Mouse (Mus musculus) CH12.LX (cell line): Measurements from ENCODE around the gene Fbrsl1. TPM values are rescaled to one million over a fixed set of nuclear protein-coding genes. Genes with fewer than 3 reads are reported as not detected.

Source experiments
- DNase-seq: peaks from one replicate; pipeline ENCODE4 v3.0.0-alpha.2; 2013; ENCODE audit errors: extremely low read depth
- H3K27ac ChIP-seq: 2 replicates; pipeline ENCODE4 v1.5.1; 2012; ENCODE audit warnings: low read depth, mild to moderate bottlenecking, control low read depth, moderate library complexity; ENCODE audit not compliant: insufficient read depth
- H3K27me3 ChIP-seq: replicated peaks from 2 replicates; pipeline ENCODE3; 2012; ENCODE audit warnings: inconsistent platforms
- H3K36me3 ChIP-seq, 2 experiments: replicated peaks in 1 of 2; 2 replicates each; pipeline versions ENCODE3 to v1.6.1; 2012; ENCODE audit warnings: inconsistent platforms in 1 of 2, low read length in 1 of 2, mild to moderate bottlenecking in 1 of 2, mixed read lengths in 1 of 2, moderate library complexity in 1 of 2; ENCODE audit not compliant: control insufficient read depth in 1 of 2, insufficient read depth in 1 of 2
- H3K4me1 ChIP-seq, 2 experiments: 2 replicates each; pipeline ENCODE4 v1.6.1; 2012; ENCODE audit warnings: inconsistent platforms in 1 of 2, moderate library complexity in 1 of 2; ENCODE audit not compliant: insufficient read depth in 2 of 2, control insufficient read depth in 1 of 2
- H3K4me2 ChIP-seq: 2 replicates; pipeline ENCODE4 v1.6.1; 2012; ENCODE audit warnings: low read depth, mild to moderate bottlenecking, control low read depth; ENCODE audit not compliant: poor library complexity, insufficient read depth, severe bottlenecking
- H3K4me3 ChIP-seq, 3 experiments: fragments of 150-350 bp in 1 of 3; sonication (generic) in 1 of 3; replicated peaks in 1 of 3; 2 replicates each; pipeline versions ENCODE3 to v1.5.1; 2011 to 2012; ENCODE audit warnings: low read depth in 2 of 3, low read length in 2 of 3, mild to moderate bottlenecking in 2 of 3, moderate library complexity in 2 of 3, control low read depth in 1 of 3, improper control_type of control experiment in 1 of 3, inconsistent platforms in 1 of 3, mixed read lengths in 1 of 3; ENCODE audit not compliant: poor library complexity in 1 of 3
- H3K79me2 ChIP-seq: replicated peaks from 2 replicates; pipeline ENCODE4 v1.6.1; 2012; ENCODE audit warnings: mild to moderate bottlenecking, moderate library complexity; ENCODE audit not compliant: control insufficient read depth, poor library complexity, insufficient read depth, severe bottlenecking; ENCODE audit errors: extremely low read depth
- H3K9ac ChIP-seq: 2 replicates; pipeline ENCODE4 v1.6.1; 2012; ENCODE audit warnings: low read depth, mild to moderate bottlenecking, control low read depth, moderate library complexity; ENCODE audit not compliant: insufficient read depth
- H3K9me3 ChIP-seq: replicated peaks from 2 replicates; pipeline ENCODE3; 2012; ENCODE audit warnings: low read length, inconsistent platforms, mixed read lengths
- BHLHE40 ChIP-seq: IDR thresholded peaks from 2 replicates; pipeline ENCODE4 v1.6.1; 2011; ENCODE audit warnings: mild to moderate bottlenecking, low read depth, low read length, improper control_type of control experiment
- CHD1 ChIP-seq: IDR thresholded peaks from 2 replicates; pipeline ENCODE4 v1.6.1; 2012; ENCODE audit warnings: low read depth, low read length, improper control_type of control experiment, inconsistent platforms
- ELF1 ChIP-seq: IDR thresholded peaks from 2 replicates; pipeline ENCODE4 v1.6.1; 2014; ENCODE audit warnings: low read depth, mild to moderate bottlenecking, inconsistent platforms, low read length, improper control_type of control experiment
- EP300 ChIP-seq: IDR thresholded peaks from 2 replicates; pipeline ENCODE4 v1.6.1; 2011; ENCODE audit warnings: low read length, improper control_type of control experiment
- ETS1 ChIP-seq: conservative IDR thresholded peaks from 2 replicates; pipeline ENCODE4 v1.6.1; 2012; ENCODE audit warnings: low read depth, mild to moderate bottlenecking, inconsistent platforms, low read length, improper control_type of control experiment, moderate library complexity
- GABPA ChIP-seq: IDR thresholded peaks from 2 replicates; pipeline ENCODE4 v1.6.1; 2012; ENCODE audit warnings: low read depth, low read length, improper control_type of control experiment, inconsistent platforms; ENCODE audit not compliant: insufficient replicate concordance
- KAT2A ChIP-seq: IDR thresholded peaks from 2 replicates; pipeline ENCODE4 v1.6.1; 2012; ENCODE audit warnings: low read length, improper control_type of control experiment, inconsistent platforms; ENCODE audit not compliant: insufficient replicate concordance
- MAFK ChIP-seq: IDR thresholded peaks from 2 replicates; pipeline ENCODE4 v1.6.1; 2011; ENCODE audit warnings: low read length, improper control_type of control experiment; ENCODE audit not compliant: insufficient replicate concordance
- MAX ChIP-seq: IDR thresholded peaks from 2 replicates; pipeline ENCODE4 v1.6.1; 2011; ENCODE audit warnings: low read length, improper control_type of control experiment
- MAZ ChIP-seq: IDR thresholded peaks from 2 replicates; pipeline ENCODE4 v1.6.1; 2012; ENCODE audit warnings: low read depth, mild to moderate bottlenecking, inconsistent platforms, low read length, improper control_type of control experiment, moderate library complexity
- MXI1 ChIP-seq: IDR thresholded peaks from 2 replicates; pipeline ENCODE4 v1.6.1; 2011; ENCODE audit warnings: mild to moderate bottlenecking, low read depth, low read length, improper control_type of control experiment
- NELFE ChIP-seq: IDR thresholded peaks from 2 replicates; pipeline ENCODE4 v1.6.1; 2011; ENCODE audit warnings: low read depth, low read length, improper control_type of control experiment
- POLR2A ChIP-seq: IDR thresholded peaks from 2 replicates; pipeline ENCODE4 v1.6.1; 2011; ENCODE audit warnings: low read depth, mild to moderate bottlenecking, improper control_type of control experiment, low read length
- RAD21 ChIP-seq: IDR thresholded peaks from 2 replicates; pipeline ENCODE4 v1.6.1; 2011; ENCODE audit warnings: low read depth, mild to moderate bottlenecking, low read length, improper control_type of control experiment, moderate library complexity
- SMC3 ChIP-seq: IDR thresholded peaks from 2 replicates; pipeline ENCODE4 v1.6.1; 2011; ENCODE audit warnings: low read depth, low read length, improper control_type of control experiment
- TCF12 ChIP-seq: IDR thresholded peaks from 2 replicates; pipeline ENCODE4 v1.6.1; 2014; ENCODE audit warnings: low read depth, mild to moderate bottlenecking, inconsistent platforms, low read length, improper control_type of control experiment
- USF1 ChIP-seq: IDR thresholded peaks from 2 replicates; pipeline ENCODE4 v1.6.1; 2014; ENCODE audit warnings: low read depth, mild to moderate bottlenecking, inconsistent platforms, low read length, improper control_type of control experiment
- USF2 ChIP-seq: conservative IDR thresholded peaks from 2 replicates; pipeline ENCODE4 v1.6.1; 2011; ENCODE audit warnings: low read depth, low read length, improper control_type of control experiment
- ZC3H11A ChIP-seq: IDR thresholded peaks from 2 replicates; pipeline ENCODE4 v1.6.1; 2012; ENCODE audit warnings: low read depth, mild to moderate bottlenecking, inconsistent platforms, low read length, improper control_type of control experiment
- ZNF384 ChIP-seq: IDR thresholded peaks from 2 replicates; pipeline ENCODE4 v1.6.1; 2012; ENCODE audit warnings: low read depth, low read length, improper control_type of control experiment, inconsistent platforms
- dilution Hi-C: fragments of 300-500 bp; cut with MboI; formaldehyde crosslinking; loops from 2 replicates; pipeline ENCODE4 v1.14.3; 2020; ENCODE audit warnings: low sequenced_read_pairs; ENCODE audit not compliant: extremely low pct_unique_long_range_greater_than_20kb, extremely low pct_ligation_motif_present
- in situ Hi-C: fragments of 300-500 bp; cut with MboI; formaldehyde crosslinking; loops from 3 replicates; pipeline ENCODE4 v1.14.3; 2019; ENCODE audit warnings: low sequenced_read_pairs, low pct_ligation_motif_present, low pct_unique_long_range_greater_than_20kb, mixed read lengths
- polyA plus RNA-seq: library from polyadenylated mRNA; unstranded; fragments of >175 nt; gene quantifications from 2 replicates; pipeline ENCODE4 v1.2.1, GENCODE M21; 2012; ENCODE audit warnings: low read depth; ENCODE audit not compliant: insufficient read length
- total RNA-seq, 2 experiments: library from RNA; depleted of rRNA; stranded (reverse); fragments of 300-350 nt in 1 of 2; fragments of >200 nt in 1 of 2; gene quantifications; 2 replicates each; pipeline ENCODE4 v1.2.3; 2012 to 2014

Fbrsl1 gene
- total and polyA plus RNA-seq, 3 experiments, result 3.0 to 32.0 (median 9.8) TPM

DNA sequence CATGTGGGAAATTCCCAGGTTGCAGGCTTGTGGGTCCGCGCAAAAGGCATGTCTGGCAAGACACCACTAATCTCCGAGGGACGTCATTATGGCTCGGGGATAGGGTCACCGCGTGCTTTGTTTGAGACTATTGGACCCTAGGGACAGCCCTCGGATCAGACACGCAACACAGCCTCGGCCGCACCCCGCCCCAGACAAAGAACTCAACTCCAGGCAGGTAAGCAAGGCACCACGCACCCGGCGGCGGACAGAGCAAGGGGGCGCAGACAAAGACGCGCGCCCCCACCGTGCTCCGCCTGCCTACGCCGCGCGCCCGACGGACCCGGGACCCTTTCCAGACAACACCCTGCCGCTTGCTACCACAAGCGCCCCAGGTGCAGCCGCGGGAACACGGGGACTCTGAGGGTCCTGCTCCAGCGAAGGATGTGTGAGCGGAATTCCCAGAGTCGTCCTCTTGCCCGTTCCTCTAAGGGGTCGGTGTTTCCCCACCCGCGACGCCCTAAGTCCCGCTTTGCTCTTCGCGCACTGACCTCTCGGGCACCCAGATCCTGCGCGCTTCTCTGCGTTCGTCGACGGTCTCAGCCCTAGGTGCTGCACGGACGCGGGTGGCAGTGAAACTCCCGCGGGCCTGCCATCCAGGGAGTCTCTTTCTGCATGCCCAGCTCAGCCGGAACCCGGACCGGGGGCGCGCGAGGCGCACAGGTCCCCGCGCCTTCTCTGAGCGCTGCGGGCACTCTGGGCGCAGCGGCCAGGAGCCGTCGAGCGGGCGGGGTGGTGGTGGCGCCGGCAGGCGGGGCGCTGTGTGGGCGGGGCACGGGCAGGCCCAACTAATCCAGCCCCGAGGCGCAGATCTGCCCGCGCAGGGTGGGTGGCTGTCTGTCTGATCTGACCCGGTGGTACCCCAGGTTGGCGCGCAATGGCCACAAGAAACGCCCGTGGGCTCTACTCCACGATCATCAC is 61.7 kb downstream of the Fbrsl1 start:
- TF ChIP-seq POLR2A, result no peak
- TF ChIP-seq MAFK, result no peak
- no peak for TF ChIP-seq MAX
- TF ChIP-seq SMC3, result no peak
- TF ChIP-seq TCF12, result no peak
- no peak for TF ChIP-seq BHLHE40
- TF ChIP-seq KAT2A, result no peak
- TF ChIP-seq ETS1, result no peak
- TF ChIP-seq MAZ, result no peak
- no peak for TF ChIP-seq NELFE
- no peak for TF ChIP-seq ZNF384
- TF ChIP-seq EP300, result no peak
- TF ChIP-seq ZC3H11A, result no peak
- no peak for TF ChIP-seq USF1
- TF ChIP-seq, all 38 proteins: peak for 0
- in situ Hi-C loops, result no loop called here
- Histone ChIP-seq H3K36me3 (peaks cover 0 to 16% of the 10 kb centered on the region in 2 experiments), H3K9me3 (peaks cover 2% of the 10 kb centered on the region), H3K79me2 (no peaks in the 10 kb centered on the region), H3K9ac (no peak overlapping the region), H3K4me3 (no peak overlapping the region), H3K27me3 (no peaks in the 10 kb centered on the region), H3K4me2 (no peak overlapping the region), H3K27ac (no peak overlapping the region), H3K4me1 (peaks cover 22 to 42% of the 10 kb centered on the region in 2 experiments)
- dilution Hi-C loops, result no loop called here
- DNase-seq, result no peak

DNA sequence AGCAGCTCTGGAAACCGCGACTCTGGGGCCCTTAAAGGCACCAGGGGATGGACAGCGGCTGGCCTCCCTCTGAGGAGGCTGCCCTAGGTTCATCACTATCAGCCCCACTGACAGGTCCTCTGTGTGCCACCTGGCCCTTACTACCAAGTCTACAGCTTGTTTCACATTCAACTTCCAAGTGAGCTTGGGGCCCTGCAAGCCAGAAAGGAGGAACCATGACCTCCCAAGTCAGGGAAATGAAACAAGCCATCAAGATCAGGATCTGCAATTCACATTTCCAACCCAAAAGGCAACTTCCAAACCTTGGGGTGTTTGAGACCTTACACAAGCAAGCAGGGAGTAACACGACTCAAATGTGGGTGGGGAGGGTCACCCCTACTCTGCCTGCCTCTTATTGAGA is 63.0 kb downstream of the Fbrsl1 start:
- peaks cover 0 to 17% of the 10 kb centered on the region in 2 experiments for H3K36me3 ChIP-seq
- dilution Hi-C loops, result no loop called here
- peaks cover 2% of the 10 kb centered on the region for H3K9me3 ChIP-seq
- H3K27me3 ChIP-seq, result no peaks in the 10 kb centered on the region
- H3K4me3 ChIP-seq, result no peak overlapping the region
- in situ Hi-C loops, result no loop called here
- no peaks in the 10 kb centered on the region for H3K79me2 ChIP-seq
- DNase-seq, result no peak
- H3K4me1 ChIP-seq, result peaks cover 8 to 28% of the 10 kb centered on the region in 2 experiments
- no peak overlapping the region for H3K9ac ChIP-seq
- no peak overlapping the region for H3K4me2 ChIP-seq
- H3K27ac ChIP-seq, result no peak overlapping the region
- TF ChIP-seq EP300 (no peak), NELFE (no peak), USF2 (no peak), CHD1 (no peak), GABPA (no peak), ELF1 (no peak), TCF12 (no peak), MXI1 (no peak), RAD21 (no peak), USF1 (no peak), MAX (no peak), ZC3H11A (no peak), MAFK (no peak)
